Mouse (Mus musculus): Measurements from ENCODE around the gene Anapc16.
"Not testable (repeated sequence)": the region's sequence is repeated elsewhere in the genome, so short reads cannot be mapped to it uniquely, and the experiment has no call there.

- not testable (repeated sequence) for TF ChIP-seq CHD2, ZNF384 (IDR thresholded peaks at IDR 0.05; ENCODE audit: low read depth, low read length)
Measured at GRCm38 (mm10) chr10:60001663-60002062, 1.3 kb downstream of the Anapc16 start.

Measured in ES-E14 (cell line).